In the genomic region with DNA sequence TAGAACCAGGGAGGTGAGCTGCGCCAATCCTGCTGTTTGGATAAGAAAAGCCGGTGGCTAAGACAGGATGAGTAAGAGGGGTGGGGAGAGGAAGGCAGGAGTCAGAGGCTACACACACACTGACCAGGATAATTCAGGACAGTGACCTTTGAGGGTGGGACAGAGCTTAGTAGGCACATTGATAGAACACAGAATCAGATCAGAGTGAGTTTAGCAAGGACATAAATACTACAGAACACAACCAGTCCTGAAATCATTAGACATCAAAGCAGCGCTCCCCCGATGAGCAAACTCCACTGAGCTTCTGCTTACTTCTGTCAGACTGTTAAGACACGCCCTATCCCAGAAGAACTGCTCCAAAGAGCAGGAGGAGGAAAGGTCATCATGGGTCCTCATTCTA, we compare ENCODE assay signal across 11 mouse cellular contexts.
DNase-seq lines count a peak whose midpoint lies in the region; ATAC-seq and TF ChIP-seq lines count a peak whose summit lies in the region.
"Had no signal": no experiment of that assay in that cellular context is flagged by ENCODE, and none has a peak within 500 bp of the region (broad histone marks: within the 10 kb centered on the region; RNA-seq: fewer than 3 reads in every experiment).

No protein-coding gene starts in this region.

- no peaks in the 10 kb centered on the region; the same call in 1 of the 2 replicates for H3K9me3 ChIP-seq in midbrain, embryonic 10.5 days (replicated peaks)
- no peaks in the 10 kb centered on the region for H3K9me3 ChIP-seq in midbrain, postnatal 0 days (ENCODE audit: low read length)
- H3K9me3 ChIP-seq in intestine, embryonic 16.5 days (ENCODE audit: control insufficient read depth, low read length): peaks cover 3% of the 10 kb centered on the region; the same call in 1 of the 2 replicates
- H3K9me3 ChIP-seq: limb, embryonic 12.5 days; lung, embryonic 15.5 days had no signal

- H3K27ac ChIP-seq in midbrain, embryonic 10.5 days (replicated peaks): peak overlapping the region; percentile 38; the same call in 1 of the 2 replicates
- no peak overlapping the region for H3K27ac ChIP-seq in midbrain, postnatal 0 days (ENCODE audit: low read depth, low read length)
- no peak overlapping the region for H3K27ac ChIP-seq in intestine, embryonic 16.5 days (ENCODE audit: low read length)
- H3K27ac ChIP-seq: lung, embryonic 15.5 days; midbrain, embryonic 12.5 days had no signal

- H3K27me3 ChIP-seq in midbrain, embryonic 10.5 days (ENCODE audit: low read depth, poor library complexity, severe bottlenecking): no peaks in the 10 kb centered on the region
- no peaks in the 10 kb centered on the region for H3K27me3 ChIP-seq in midbrain, postnatal 0 days (ENCODE audit: insufficient read depth, low read length)
- no peaks in the 10 kb centered on the region for H3K27me3 ChIP-seq in intestine, embryonic 16.5 days (replicated peaks; ENCODE audit: control insufficient read depth, insufficient read depth, low read length)
- H3K27me3 ChIP-seq: lung, embryonic 15.5 days; midbrain, embryonic 12.5 days had no signal

- WGBS in midbrain, embryonic 10.5 days: 50% methylated on average over 5 of the region's 5 CpGs
- 46% methylated on average over 5 of the region's 5 CpGs for WGBS in midbrain, postnatal 0 days
- WGBS in intestine, embryonic 16.5 days: 36% methylated on average over 5 of the region's 5 CpGs

- DNase-seq in kidney, adult 11 months: peak; percentile 27
- DNase-seq in kidney, adult 8-10 months: no peak
- no peak for DNase-seq in midbrain, embryonic 10.5 days (ENCODE audit: low spot score)
- no peak for DNase-seq in midbrain, postnatal 0 days (ENCODE audit: low spot score)
- peak; percentile 49 for DNase-seq in yolk sac, embryonic 10.5 days (ENCODE audit: low spot score)
- DNase-seq in testis, postnatal 14 days (ENCODE audit: low spot score): no peak
- DNase-seq: heart, adult 18-20 months had no signal

- H3K4me2 ChIP-seq in midbrain, postnatal 0 days (ENCODE audit: low read depth, low read length, poor library complexity, severe bottlenecking): no peak overlapping the region
- H3K4me2 ChIP-seq in intestine, embryonic 16.5 days (ENCODE audit: low read depth, low read length): no peak overlapping the region
- H3K4me2 ChIP-seq: lung, embryonic 15.5 days; midbrain, embryonic 12.5 days had no signal

- H3K4me1 ChIP-seq in midbrain, embryonic 10.5 days: peaks cover 25% of the 10 kb centered on the region
- no peaks in the 10 kb centered on the region for H3K4me1 ChIP-seq in midbrain, postnatal 0 days (ENCODE audit: insufficient read depth, low read length)
- peaks cover 29% of the 10 kb centered on the region for H3K4me1 ChIP-seq in intestine, embryonic 16.5 days (ENCODE audit: control insufficient read depth, insufficient read depth, low read length)

- no peak for ATAC-seq in midbrain, postnatal 0 days (ENCODE audit: low FRiP score)
- ATAC-seq in intestine, embryonic 16.5 days: peak; percentile 54

- no peak overlapping the region for H3K4me3 ChIP-seq in midbrain, embryonic 10.5 days
- H3K4me3 ChIP-seq in midbrain, postnatal 0 days (ENCODE audit: low read depth, low read length): no peak overlapping the region
- H3K4me3 ChIP-seq in intestine, embryonic 16.5 days (ENCODE audit: low read length): no peak overlapping the region
- H3K4me3 ChIP-seq: limb, embryonic 12.5 days; lung, embryonic 15.5 days; midbrain, embryonic 12.5 days had no signal

- H3K9ac ChIP-seq in midbrain, postnatal 0 days (replicated peaks; ENCODE audit: low read length, poor library complexity, severe bottlenecking): no peak overlapping the region
- H3K9ac ChIP-seq in intestine, embryonic 16.5 days (ENCODE audit: low read depth, low read length): no peak overlapping the region
- H3K9ac ChIP-seq: limb, embryonic 12.5 days; lung, embryonic 15.5 days; midbrain, embryonic 12.5 days had no signal

- no peak for TF ChIP-seq CTCF in midbrain, postnatal 0 days (IDR thresholded peaks at IDR 0.05)

- H3K36me3 ChIP-seq in midbrain, embryonic 10.5 days: no peaks in the 10 kb centered on the region
- H3K36me3 ChIP-seq in midbrain, postnatal 0 days (ENCODE audit: insufficient read depth, low read length): no peaks in the 10 kb centered on the region
- no peaks in the 10 kb centered on the region for H3K36me3 ChIP-seq in intestine, embryonic 16.5 days (ENCODE audit: control insufficient read depth, insufficient read depth, low read length)
- H3K36me3 ChIP-seq: limb, embryonic 12.5 days; lung, embryonic 15.5 days; midbrain, embryonic 12.5 days had no signal

Comparison
In these comparisons a context has a peak if more than half of its experiments do, and no peak if none do; other contexts are left out.
1. DNase-seq: peak in kidney, adult 11 months (single experiment) and yolk sac, embryonic 10.5 days (single experiment); none in kidney, adult 8-10 months (0 of 2), midbrain, embryonic 10.5 days (single experiment), midbrain, postnatal 0 days (single experiment) and testis, postnatal 14 days (single experiment).